Mouse (Mus musculus) erythroblast, embryonic 14.5 days (primary cell): Measurements from ENCODE around the gene Miga1.

Source experiments
- GATA1 ChIP-seq: IDR thresholded peaks from 2 replicates; pipeline ENCODE4 v1.6.1; 2012; ENCODE audit warnings: low read length, inconsistent platforms, mixed read lengths
- TAL1 ChIP-seq: IDR thresholded peaks from 3 replicates; pipeline ENCODE4 v1.6.1; 2012; ENCODE audit warnings: low read length, inconsistent platforms, mixed read lengths

DNA sequence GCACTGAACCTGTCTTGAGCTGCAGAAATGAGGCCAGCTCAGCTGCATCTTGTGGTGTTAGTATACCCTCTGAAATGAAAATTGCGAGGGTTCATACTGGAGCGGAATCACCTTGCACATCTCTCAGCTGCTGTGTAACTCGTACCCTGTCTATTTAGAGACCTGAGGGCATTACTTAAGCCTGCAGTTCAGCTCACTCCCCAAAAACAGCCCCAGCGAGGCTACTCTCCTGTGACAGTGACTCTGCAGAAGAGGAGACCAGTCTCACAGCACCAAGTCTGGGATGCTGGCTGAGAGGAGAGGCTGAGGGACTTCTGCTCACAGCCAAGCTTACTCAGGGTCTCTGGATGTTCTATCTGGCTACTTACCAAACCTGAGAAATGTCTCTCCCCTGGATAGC, 34.2 kb downstream of the Miga1 start:
- no peak for TF ChIP-seq GATA1
- TF ChIP-seq TAL1 = no peak
